Mouse (Mus musculus) cerebellum, postnatal 14 days (tissue): ENCODE measurements around the gene Vkorc1l1.

Experiments used
- DNase-seq, 2 experiments: peaks; one replicate each; pipeline ENCODE4 v3.0.0; 2021; ENCODE audit warnings: mixed read lengths in 2 of 2

The Vkorc1l1 gene

GRCm38 (mm10) chr5:129942073-129942939, 536 bp downstream of the Vkorc1l1 start:
- DNase-seq: peak; percentile 54 to 58

GRCm38 (mm10) chr5:129943402-129943801, 1.6 kb downstream of the Vkorc1l1 start:
- DNase-seq: no peak

DNA sequence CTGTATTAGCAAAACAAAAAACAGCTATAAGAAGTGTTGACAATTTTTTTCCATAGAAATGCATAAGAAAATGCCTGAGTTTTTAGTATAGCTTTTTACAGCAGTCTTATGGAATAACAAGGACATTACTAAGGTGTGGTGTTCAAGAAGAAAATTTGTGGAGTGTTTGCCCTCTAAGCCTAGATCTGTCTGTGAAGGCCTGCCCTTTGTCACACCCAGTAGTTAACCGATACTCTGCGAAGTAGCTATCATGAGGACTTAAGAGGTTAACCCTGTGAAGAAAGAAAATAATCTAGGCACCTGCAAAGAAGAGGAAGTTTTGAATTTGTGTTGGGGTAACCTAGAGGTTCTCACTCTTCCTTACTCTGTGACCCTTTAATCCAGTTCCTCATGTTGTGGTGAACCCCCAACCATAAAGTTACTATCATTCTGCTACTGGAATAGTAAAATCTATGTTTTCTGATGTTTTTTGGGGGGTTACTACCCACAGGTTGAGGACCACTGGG, 5.8 kb downstream of the Vkorc1l1 start:
- no peak for DNase-seq

- DNase-seq: no peak
Observed at GRCm38 (mm10) chr5:129952143-129952542, 10.4 kb downstream of the Vkorc1l1 start.

DNA sequence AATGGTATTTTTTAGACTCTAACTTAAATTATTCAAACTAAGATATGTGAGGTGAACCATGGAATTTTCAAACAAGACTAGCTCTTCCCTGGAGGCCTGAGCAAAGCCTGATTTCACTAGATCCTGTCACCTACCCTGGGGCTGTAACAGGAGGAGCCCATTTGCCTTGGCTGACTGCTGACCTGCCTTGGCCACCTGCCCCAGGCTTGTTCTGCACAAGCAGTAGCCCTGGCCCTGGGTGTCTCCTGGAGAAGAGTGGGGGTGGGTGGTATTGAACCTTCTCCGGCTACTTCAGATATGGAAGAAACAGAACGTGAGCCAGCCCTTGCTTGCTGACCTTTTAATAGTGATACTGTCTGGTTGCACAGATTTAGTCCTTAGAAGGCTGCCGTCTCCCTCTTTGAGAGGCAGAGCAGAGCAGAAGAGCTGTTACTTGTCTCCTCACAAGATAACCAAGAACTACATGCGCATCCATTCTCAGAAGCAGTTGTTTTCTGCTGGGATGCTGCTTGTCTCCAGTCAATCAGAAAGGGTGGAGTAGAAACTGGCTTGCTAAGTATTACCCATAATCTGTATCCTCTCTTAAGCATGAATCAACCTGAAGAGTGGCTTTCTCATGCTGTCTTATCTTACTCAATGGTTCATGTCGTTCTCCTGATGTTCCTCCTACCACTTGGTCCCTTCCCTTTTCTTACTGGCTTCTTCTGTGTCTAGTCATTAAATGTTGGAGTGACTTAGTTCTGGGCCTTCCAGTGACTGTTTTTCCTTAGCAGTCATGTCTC, 12.9 kb downstream of the Vkorc1l1 start:
- DNase-seq: peak; percentile 61 to 65

- no peak for DNase-seq
Observed at GRCm38 (mm10) chr5:129955792-129956191, 14.0 kb downstream of the Vkorc1l1 start.

DNA sequence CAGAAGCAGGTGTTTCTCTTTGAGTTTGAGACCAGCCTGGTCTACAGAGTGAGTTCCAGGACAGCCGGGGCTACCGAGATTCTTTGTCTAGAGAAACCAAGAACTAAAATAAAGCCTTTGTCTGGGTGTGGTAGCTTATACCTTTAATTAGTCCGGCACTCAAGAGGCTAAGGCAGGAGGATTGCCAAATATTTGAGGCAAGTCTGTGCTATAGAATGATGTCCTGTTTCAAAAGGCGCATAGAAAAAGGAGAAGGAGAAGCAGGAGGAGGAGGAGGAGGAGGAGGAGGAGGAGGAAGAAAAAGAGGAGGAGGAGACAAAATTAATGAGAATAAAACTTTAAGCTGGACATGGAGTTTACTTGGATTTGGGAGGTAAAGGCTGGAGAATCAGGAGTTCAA, 21.5 kb downstream of the Vkorc1l1 start:
- DNase-seq: no peak

- no peak for DNase-seq
Observed at GRCm38 (mm10) chr5:129966448-129966847, 24.7 kb downstream of the Vkorc1l1 start.

DNA sequence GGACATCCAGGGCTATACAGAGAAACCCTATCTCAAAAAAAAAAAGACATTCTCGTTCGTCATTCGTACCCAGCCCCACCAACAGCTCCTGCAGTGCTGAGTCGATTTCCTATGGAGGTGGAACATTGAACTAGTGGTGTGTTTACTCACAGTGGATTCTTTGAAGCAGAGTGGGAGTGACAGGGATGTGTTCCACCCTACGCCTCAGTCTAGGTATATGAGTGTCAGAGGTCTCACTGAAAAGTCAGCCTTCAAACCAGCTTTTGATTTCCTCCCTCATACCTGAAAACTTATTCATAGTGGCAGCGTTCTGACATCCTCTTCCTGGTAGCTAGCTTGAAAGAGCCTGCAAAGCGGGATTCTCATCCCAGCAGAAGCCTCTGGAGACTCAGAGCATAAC, 26.6 kb downstream of the Vkorc1l1 start:
- DNase-seq: no peak

DNA sequence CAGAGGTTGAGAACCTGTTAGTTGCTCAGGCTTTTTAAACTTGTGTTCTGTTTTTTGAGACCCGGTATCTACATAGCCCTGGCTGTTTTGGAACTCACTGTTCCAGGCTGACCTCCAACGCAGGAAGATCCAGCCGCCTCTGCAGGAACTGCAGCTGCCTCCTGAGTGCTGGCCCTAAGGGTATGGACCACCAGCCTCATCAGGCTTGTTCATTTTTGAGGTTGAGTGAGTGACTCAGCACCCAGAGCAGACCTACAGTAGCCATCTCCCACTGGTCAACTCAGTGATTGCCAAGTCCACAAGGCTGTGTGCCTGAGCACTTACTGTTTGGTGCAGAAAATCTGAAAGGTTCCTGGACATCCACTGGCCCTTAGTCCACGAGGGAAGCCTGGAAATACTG, 29.7 kb downstream of the Vkorc1l1 start:
- DNase-seq: no peak

- DNase-seq: no peak
Observed at GRCm38 (mm10) chr5:129974354-129974753, 32.6 kb downstream of the Vkorc1l1 start.

DNA sequence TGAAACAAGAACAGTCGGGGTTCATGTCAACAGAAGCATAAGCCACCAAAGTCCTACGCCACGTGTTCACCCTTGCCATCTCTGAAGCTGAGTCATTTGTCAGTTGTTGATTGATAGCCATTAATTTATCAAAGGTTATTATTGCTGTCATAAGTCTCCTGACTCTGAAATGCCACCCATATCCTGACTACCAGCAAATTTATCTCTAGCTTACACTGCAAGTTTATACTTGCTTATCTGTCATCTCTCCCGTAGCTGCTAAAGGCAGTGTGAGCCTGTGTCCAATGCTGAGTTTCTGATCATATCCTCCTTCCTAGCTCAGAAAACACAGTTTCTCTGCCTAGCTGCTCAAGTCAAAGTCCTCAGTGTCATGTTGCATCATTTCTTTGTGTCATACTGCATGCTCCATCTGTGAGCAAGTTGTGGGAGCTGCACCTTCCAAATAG, 33.1 kb downstream of the Vkorc1l1 start:
- DNase-seq: no peak

DNA sequence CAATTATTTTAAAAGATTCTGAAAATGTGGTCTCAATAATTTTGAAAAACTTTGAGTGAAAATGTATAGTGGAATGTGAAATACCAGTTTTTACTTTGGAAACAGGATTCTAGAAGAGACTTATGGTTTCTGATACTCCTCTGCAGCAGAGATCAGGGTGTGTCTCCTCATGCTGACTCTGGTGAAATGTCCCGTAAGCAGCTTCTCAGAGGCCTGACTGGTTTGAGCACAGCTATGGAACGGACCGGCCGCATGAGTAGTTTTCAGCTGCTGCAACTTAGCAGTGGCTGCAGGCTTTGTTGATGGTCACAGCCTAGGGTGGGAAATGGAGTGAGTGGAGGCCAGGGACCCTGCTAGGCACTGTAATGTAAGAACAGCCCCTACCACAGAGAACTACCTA, 36.0 kb downstream of the Vkorc1l1 start:
- no peak for DNase-seq

- DNase-seq: no peak
Observed at GRCm38 (mm10) chr5:129978608-129979007, 36.8 kb downstream of the Vkorc1l1 start.

DNA sequence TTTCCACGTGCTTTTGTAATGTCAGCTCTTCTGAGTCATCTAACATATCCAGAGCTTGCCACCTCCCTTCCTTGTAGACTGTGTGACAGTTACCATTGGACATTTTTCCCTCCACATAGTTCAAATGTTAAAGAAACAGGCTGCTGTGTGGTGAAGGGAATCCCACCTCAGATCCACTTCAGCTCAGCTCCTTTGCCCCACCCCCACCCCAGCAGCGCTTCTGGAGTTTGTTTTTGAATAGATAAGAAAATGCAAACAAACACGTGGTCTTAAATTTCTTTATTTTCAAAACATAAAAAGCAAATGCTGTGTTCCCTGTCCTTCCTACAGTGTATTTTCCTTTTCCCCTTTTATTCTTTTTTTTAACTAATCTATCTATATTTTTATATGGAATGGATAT, 38.4 kb downstream of the Vkorc1l1 start:
- DNase-seq: no peak

DNA sequence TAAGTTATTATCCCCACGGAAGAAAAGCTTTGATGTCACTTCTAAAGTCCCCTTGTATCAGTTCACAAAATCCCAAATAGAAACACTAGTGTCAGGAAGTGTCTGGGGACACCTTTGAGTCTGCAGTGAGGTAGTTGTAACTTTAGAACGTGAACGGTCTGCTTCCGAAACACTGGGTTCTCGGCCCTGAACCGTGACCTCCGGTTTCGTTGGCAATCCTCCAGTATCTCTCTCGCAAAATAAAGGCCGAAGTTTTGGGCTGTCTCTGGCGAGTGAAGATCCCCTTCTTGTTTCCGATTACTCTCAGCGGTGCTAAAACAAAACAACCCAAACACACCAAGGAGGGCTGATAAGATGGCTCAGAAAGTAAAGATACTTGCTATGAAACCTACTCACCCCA, 47.6 kb downstream of the Vkorc1l1 start:
- DNase-seq: no peak

DNA sequence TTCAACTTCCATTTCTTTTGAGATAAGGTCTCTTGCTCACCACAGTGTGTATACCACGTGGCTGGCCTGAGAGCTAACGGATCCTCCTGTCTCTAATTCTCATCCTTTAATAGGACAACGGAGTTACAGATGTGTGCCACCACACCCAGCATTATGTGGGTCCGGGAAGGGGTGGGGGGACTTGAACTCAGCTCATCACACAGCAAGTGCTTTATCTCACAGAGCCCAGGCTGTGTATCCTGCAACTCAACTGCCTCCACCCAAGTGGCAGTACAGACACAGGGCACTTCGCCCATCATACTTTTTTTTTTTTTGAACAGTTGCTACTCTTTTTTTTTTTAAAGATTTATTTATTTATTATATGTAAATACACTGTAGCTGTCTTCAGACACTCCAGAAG, 50.1 kb downstream of the Vkorc1l1 start:
- no peak for DNase-seq

DNA sequence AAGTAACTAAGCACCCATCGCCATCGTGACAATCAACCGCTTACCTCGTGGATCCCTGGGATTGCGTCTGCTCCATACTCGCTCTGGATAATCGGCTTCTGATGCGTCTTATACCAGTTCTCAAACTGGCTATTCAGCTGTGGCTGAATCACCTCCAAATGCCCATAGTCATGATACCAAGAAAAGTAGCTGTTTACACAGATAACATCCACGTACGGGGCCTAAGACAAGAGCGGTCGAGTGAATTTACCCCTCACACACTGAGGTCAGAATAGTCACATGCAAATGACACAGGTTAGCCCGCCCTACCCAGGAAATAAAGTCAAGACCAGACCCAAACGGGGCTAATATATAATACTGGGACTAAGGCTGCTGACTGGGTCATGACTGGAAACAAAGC, 51.6 kb downstream of the Vkorc1l1 start:
- DNase-seq: no peak

DNA sequence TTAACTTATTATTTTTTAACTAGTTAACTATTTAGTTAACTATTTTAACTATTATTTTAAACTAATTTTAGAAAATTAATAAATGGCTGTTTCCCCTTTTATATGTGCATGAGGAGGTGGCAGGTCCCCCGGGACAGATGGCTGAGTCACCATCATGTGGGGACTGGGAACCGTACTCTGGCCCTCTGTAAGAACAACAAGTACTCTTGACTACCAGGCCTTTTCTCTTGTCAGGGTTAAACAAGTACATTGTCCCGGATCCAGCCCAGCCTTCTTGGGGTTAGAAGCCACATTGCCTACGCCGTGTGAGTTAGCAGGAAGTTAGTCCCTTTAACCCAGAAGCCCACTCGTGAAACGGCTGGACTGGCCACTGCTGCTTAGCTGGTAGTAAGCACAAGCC, 53.2 kb downstream of the Vkorc1l1 start:
- DNase-seq: no peak

DNA sequence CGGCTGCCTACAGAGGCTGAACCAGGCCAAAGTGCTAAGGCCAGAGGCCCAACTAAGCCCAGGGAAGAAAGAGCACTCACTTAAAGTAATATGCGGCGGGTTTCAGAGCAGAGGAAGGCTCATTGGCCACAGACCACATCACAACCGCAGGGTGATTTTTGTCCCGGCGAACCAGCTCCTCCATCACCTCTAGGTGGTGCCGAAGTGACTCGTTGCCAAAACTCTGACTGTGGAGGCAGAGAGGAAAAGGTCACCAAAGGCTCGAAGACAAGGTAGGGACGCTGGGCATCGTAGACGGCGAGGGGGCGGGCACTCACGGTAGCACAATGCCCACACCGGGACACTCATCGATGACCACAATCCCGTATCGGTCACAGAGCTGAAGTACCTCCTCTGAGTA, 55.9 kb downstream of the Vkorc1l1 start:
- no peak for DNase-seq

- peak; percentile 78 to 80 for DNase-seq
Observed at GRCm38 (mm10) chr5:129999097-129999496, 57.3 kb downstream of the Vkorc1l1 start.

DNA sequence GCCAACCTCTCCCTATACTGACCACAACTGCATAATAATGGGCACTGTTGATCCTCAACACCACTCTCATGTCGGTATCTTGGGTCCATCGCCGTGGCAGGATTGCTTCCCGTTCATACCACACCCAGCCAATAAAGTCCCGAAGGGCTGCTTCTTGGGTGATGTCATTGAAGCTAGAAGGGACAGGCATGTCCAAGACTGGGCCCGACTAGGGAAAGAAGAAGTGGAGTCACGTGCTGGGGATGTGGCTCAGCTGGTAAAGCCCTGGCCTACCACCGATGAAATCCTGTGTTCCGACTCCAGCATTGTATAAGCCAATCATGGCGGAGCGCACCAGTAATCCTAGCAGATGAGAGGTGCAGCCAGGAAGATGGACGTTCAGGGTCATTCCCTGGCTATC, 59.0 kb downstream of the Vkorc1l1 start:
- no peak for DNase-seq

DNA sequence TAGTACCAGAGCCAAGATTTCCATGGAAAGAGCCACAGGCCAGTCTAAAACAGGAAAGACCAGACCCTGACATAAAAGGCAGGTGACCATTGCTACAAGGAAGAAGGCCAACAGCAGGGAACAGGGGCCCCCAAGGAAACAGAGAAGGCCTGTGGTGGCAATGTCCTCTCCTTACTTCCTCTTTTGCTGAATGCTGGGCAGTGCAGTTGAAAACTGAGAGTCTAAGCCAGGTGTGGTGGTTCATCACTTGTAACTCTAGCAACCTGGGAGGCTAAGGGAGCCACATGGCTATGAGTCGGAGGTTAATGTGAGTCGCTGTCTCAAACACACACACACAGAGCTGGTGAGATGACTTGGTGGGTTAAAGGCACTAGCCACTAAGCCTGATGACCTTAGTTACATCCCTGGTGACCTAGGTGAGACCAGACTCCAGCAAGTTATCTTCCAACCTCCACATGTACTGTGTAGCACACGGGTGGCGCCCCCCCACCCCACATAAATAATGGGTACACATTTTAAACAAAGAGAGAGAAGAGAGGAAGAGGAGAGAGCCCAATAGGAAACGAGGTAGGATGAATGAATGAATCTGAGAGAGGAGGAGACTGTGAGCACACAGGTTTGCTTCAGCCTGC, 59.7 kb downstream of the Vkorc1l1 start:
- DNase-seq: no peak
